Mouse (Mus musculus) stomach, postnatal 0 days (tissue): ENCODE data around the gene Tada2a. TPM values are rescaled to one million over a fixed set of nuclear protein-coding genes. Genes with fewer than 3 reads are reported as not detected.

Experiments
- ATAC-seq: fragments of 200-750 bp; cut with Nextera tagmentation; 2 replicates; pipeline ENCODE4 v1.8.0; 2017; ENCODE audit not compliant: low FRiP score, low TSS enrichment
- DNase-seq: peaks from one replicate; pipeline ENCODE4 v3.0.0-alpha.2; 2016; ENCODE audit warnings: low spot score
- H3K27ac ChIP-seq: fragments of 300-500 bp; sonication (generic); replicated peaks from 2 replicates; pipeline ENCODE4 v1.5.1; 2014; ENCODE audit warnings: mild to moderate bottlenecking, control low read depth
- H3K27me3 ChIP-seq: fragments of 300-500 bp; sonication (generic); 2 replicates; pipeline ENCODE4 v1.6.1; 2014; ENCODE audit warnings: low read length; ENCODE audit not compliant: control insufficient read depth, insufficient read depth
- H3K36me3 ChIP-seq: fragments of 300-500 bp; sonication (generic); 2 replicates; pipeline ENCODE4 v1.6.1; 2014; ENCODE audit warnings: low read length, mixed read lengths; ENCODE audit not compliant: control insufficient read depth, insufficient read depth
- H3K4me1 ChIP-seq: fragments of 300-500 bp; sonication (generic); replicated peaks from 2 replicates; pipeline ENCODE4 v1.6.1; 2014; ENCODE audit warnings: antibody characterized with exemption; ENCODE audit not compliant: control insufficient read depth, insufficient read depth
- H3K4me2 ChIP-seq: fragments of 300-500 bp; sonication (generic); replicated peaks from 2 replicates; pipeline ENCODE4 v1.6.1; 2014; ENCODE audit warnings: low read depth, mild to moderate bottlenecking, control low read depth, moderate library complexity
- H3K4me3 ChIP-seq: fragments of 300-500 bp; sonication (generic); 2 replicates; pipeline ENCODE4 v1.5.1; 2014; ENCODE audit warnings: low read depth, low read length, control low read depth
- H3K9ac ChIP-seq: fragments of 300-500 bp; sonication (generic); 2 replicates; pipeline ENCODE4 v1.6.1; 2014; ENCODE audit warnings: mild to moderate bottlenecking, low read length, control low read depth, mixed read lengths
- H3K9me3 ChIP-seq: fragments of 300-500 bp; sonication (generic); 2 replicates; pipeline ENCODE4 v1.6.1; 2016; ENCODE audit warnings: low read length; ENCODE audit not compliant: control insufficient read depth
- CTCF ChIP-seq: IDR thresholded peaks from 2 replicates; pipeline ENCODE4 v1.5.1; 2016; ENCODE audit warnings: antibody characterized with exemption, low read depth, mild to moderate bottlenecking, moderate library complexity
- EP300 ChIP-seq: optimal IDR thresholded peaks from 2 replicates; pipeline ENCODE3; 2016; ENCODE audit warnings: antibody characterized with exemption
- WGBS: fragments of 180-500 bp; shearing (Covaris S2); extraction: QIAGEN DNeasy Blood & Tissue Kit; methylation state at CpG from one replicate; pipeline ENCODE4 v1.1.7; 2014; 5-methylcytosine and 5-hydroxymethylcytosine counted together
- polyA plus RNA-seq: library from polyadenylated mRNA; unstranded; fragments of >200 nt; fragmentation: Nextera tagmentation; extraction: Ambion mirVana; gene quantifications from 2 replicates; pipeline ENCODE4 v1.2.1, GENCODE M21; 2015

Gene Tada2a
- polyA plus RNA-seq: 12.5 and 13.2 TPM in 2 replicates

GRCm38 (mm10) chr11:84128943-84129798 lies at the start of gene Tada2a, which contains the start of gene Acaca:
Gene Tada2a, minus strand, starts transcription at chr11:84129600.
Gene Acaca, plus strand, starts transcription at chr11:84129672.
- H3K4me1 ChIP-seq: no peaks in the 10 kb centered on the region
- WGBS: under 1% methylated on average over 56 of the region's 83 CpGs
- peak within 1 kb of the TSS; percentile 90 for H3K4me3 ChIP-seq
- H3K27me3 ChIP-seq: no peaks in the 10 kb centered on the region
- no peaks in the 10 kb centered on the region for H3K9me3 ChIP-seq
- peak within 1 kb of the TSS; percentile 70 for H3K27ac ChIP-seq
- peak within 1 kb of the TSS; percentile 81 for H3K9ac ChIP-seq
- peak; percentile 95 for ATAC-seq
- H3K36me3 ChIP-seq: peaks cover 8% of the 10 kb centered on the region; the same call in 1 of the 2 replicates
- TF ChIP-seq EP300: no peak
- peak; percentile 88 for DNase-seq
- peak within 1 kb of the TSS; percentile 75 for H3K4me2 ChIP-seq

DNA sequence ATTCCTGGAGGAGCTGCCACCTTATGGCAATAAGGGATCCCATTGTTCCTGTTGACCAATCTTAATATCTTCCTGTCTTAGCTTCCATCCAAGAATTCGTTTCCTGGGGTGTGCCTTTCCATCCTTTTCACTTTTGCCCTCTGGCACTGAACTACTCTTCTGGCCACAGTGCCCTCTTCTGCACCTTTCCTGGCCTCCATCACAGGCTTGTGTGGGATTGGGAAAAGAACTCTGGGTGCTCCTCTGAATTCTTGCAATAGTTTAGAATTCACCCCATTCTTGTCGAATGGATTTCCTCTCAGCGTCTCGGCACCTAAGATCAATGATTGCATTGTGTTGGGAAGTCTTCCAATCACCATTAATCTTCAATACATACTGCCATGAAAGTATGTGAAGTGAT lies 49.2 kb upstream of the Tada2a start:
- Histone ChIP-seq H3K4me1 (0 out of 2 replicates have a peak, but pooled peaks cover 2% of the 10 kb centered on the region), H3K9ac (no peak overlapping the region), H3K9me3 (no peaks in the 10 kb centered on the region), H3K4me3 (no peak overlapping the region), H3K27me3 (no peaks in the 10 kb centered on the region), H3K27ac (peak overlapping the region; percentile 93; the same call in 1 of the 2 replicates), H3K36me3 (no peaks in the 10 kb centered on the region), H3K4me2 (peak overlapping the region; percentile 96)
- ATAC-seq: no peak
- WGBS: 24% methylated on average over 4 of the region's 4 CpGs
- no peak for DNase-seq
- TF ChIP-seq EP300 (no peak), CTCF (no peak)

- H3K27me3 ChIP-seq: no peaks in the 10 kb centered on the region
- H3K9me3 ChIP-seq: no peaks in the 10 kb centered on the region
- H3K4me1 ChIP-seq: no peaks in the 10 kb centered on the region
- WGBS: 69% methylated on average over 11 of the region's 11 CpGs
- no peaks in the 10 kb centered on the region for H3K36me3 ChIP-seq
- no peak overlapping the region for H3K9ac ChIP-seq
- no peak for TF ChIP-seq EP300
- TF ChIP-seq CTCF: no peak
- DNase-seq: no peak
- ATAC-seq: no peak
- H3K4me2 ChIP-seq: no peak overlapping the region
- H3K27ac ChIP-seq: no peak overlapping the region
- H3K4me3 ChIP-seq: no peak overlapping the region
These were observed 43.4 kb upstream of the Tada2a start for GRCm38 (mm10) chr11:84172539-84173435.

DNA sequence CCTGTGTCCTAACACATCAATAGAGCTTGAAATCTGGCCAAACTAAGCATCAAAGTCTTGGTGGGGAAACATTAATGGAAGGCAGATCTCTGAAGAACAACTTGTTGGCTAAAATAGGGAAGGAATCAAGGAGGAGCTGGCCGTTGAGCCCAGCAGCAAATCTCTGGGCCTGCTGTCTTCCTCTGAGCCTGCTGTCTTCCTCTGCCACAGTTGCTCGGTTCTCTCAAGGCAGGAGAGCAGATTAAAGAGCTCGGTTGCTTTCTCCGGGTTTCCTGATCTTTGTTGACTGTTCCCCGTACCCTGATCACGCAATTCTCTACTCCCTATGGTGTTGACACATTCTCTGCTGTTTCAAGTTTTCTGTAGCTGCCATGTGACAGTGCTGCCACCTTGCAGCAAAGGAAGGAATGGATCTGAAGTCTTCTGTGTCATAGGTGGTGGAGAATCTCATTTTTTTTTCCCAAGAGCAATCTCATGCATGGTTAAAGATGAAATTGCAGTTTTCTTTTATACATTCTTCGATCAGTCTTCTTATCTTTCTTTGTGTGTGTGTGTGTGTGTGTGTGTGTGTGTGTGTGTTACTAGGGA lies 39.4 kb upstream of the Tada2a start:
- 0 out of 2 replicates have a peak overlapping the region, but pooled peaks have one; percentile 23 for H3K4me2 ChIP-seq
- no peaks in the 10 kb centered on the region for H3K9me3 ChIP-seq
- no peaks in the 10 kb centered on the region for H3K4me1 ChIP-seq
- no peak overlapping the region for H3K27ac ChIP-seq
- H3K27me3 ChIP-seq: no peaks in the 10 kb centered on the region
- H3K9ac ChIP-seq: peak overlapping the region; percentile 13; the same call in 1 of the 2 replicates
- 19% methylated on average over 7 of the region's 7 CpGs for WGBS
- no peaks in the 10 kb centered on the region for H3K36me3 ChIP-seq
- no peak overlapping the region for H3K4me3 ChIP-seq
- peak; percentile 65 for DNase-seq
- ATAC-seq: peak; percentile 80
- TF ChIP-seq CTCF (peak; percentile 92), EP300 (no peak)

DNA sequence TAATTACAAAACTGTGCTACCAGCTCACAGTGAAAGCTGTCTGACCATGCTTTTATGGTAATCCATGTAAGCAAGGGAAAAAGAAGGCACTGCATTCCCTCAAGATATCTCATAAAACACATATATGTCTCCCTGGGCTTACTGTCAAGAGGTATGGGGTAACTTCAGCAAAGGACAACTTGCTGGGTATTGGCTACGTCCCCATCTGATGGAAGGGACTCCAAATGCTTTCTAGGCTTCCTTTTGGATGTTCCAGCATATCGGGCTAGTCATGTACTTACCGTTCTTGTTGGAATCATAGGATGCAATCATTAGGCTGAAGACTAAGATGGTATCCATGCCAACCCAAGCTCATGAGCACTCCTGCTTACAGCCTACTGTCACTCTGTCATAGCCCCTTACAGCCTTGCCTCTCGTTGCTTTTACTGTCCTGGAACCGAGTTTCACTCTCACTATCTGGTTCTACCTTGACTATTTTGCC lies 37.7 kb upstream of the Tada2a start, which contains the start of gene Gm11437:
Gene Gm11437, minus strand, starts transcription at position 431 of the 481 bp plus-strand sequence.
- H3K9me3 ChIP-seq: no peaks in the 10 kb centered on the region
- no peaks in the 10 kb centered on the region for H3K4me1 ChIP-seq
- H3K27ac ChIP-seq: no peak within 1 kb of the TSS
- no peak within 1 kb of the TSS for H3K4me3 ChIP-seq
- TF ChIP-seq EP300: no peak
- no peak for TF ChIP-seq CTCF
- WGBS: 80% methylated on average over 5 of the region's 5 CpGs
- ATAC-seq (no peak), DNase-seq (no peak)
- no peaks in the 10 kb centered on the region for H3K36me3 ChIP-seq
- H3K27me3 ChIP-seq: no peaks in the 10 kb centered on the region
- H3K9ac ChIP-seq: no peak within 1 kb of the TSS
- no peak within 1 kb of the TSS for H3K4me2 ChIP-seq
